Mouse (Mus musculus) erythroblast, embryonic 14.5 days (primary cell): Measurements from ENCODE around the gene Sgpp2.

Experiments used
- GATA1 ChIP-seq: IDR thresholded peaks from 2 replicates; pipeline ENCODE4 v1.6.1; 2012; ENCODE audit warnings: low read length, inconsistent platforms, mixed read lengths
- TAL1 ChIP-seq: IDR thresholded peaks from 3 replicates; pipeline ENCODE4 v1.6.1; 2012; ENCODE audit warnings: low read length, inconsistent platforms, mixed read lengths

- no peak for TF ChIP-seq GATA1
- TF ChIP-seq TAL1: no peak
Observed at GRCm38 (mm10) chr1:78448091-78448490, 137.9 kb downstream of the Sgpp2 start.
